ENCODE assay signal across 8 mouse cellular contexts in genomic region chr4:127005113-127005936, GRCm38 (mm10). TPM values are rescaled to one million over a fixed set of nuclear protein-coding genes. Genes with fewer than 3 reads are reported as not detected.
A peak's percentile ranks its signal among the peaks of the same experiment; 100 is the strongest.
DNase-seq lines count a peak whose midpoint lies in the region; ATAC-seq lines count a peak whose summit lies in the region.

No protein-coding gene starts in this region.

- peak overlapping the region; percentile 66 for H3K4me2 ChIP-seq in embryonic facial prominence, embryonic 14.5 days (ENCODE audit: low read depth, low read length)

- no peaks in the 10 kb centered on the region for H3K9me3 ChIP-seq in embryonic facial prominence, embryonic 14.5 days (ENCODE audit: control insufficient read depth, low read length)

- peak overlapping the region; percentile 56 for H3K9ac ChIP-seq in embryonic facial prominence, embryonic 14.5 days (ENCODE audit: low read depth, low read length)

- WGBS in embryonic facial prominence, embryonic 14.5 days = 14% methylated on average over 25 of the region's 25 CpGs

- H3K4me3 ChIP-seq in embryonic facial prominence, embryonic 14.5 days (ENCODE audit: low read depth, low read length) = peak overlapping the region; percentile 37

- H3K27ac ChIP-seq in embryonic facial prominence, embryonic 14.5 days (replicated peaks; ENCODE audit: low read depth, low read length) = no peak overlapping the region

- H3K27me3 ChIP-seq in embryonic facial prominence, embryonic 14.5 days (replicated peaks; ENCODE audit: control insufficient read depth, insufficient read depth, low read length) = no peaks in the 10 kb centered on the region

- ATAC-seq in embryonic facial prominence, embryonic 14.5 days (ENCODE audit: low read depth) = peak; percentile 82
- ATAC-seq in hematopoietic stem cell, adult 5-6 weeks (replicated peaks in 1 of 2; ENCODE audit: insufficient read depth in 1 of 2, low FRiP score in 2 of 2, low TSS enrichment in 1 of 2, low read depth in 1 of 2, poor library complexity in 2 of 2, severe bottlenecking in 2 of 2) = peak; percentile 58 to 59; a peak in 2 of 4 replicates
- ATAC-seq in CD4-positive, CD25-positive, alpha-beta regulatory T cell, adult 4 months = no peak

- DNase-seq in thymus, postnatal 14 days = peak; percentile 49
- DNase-seq in thymus, adult 18-20 months = no peak
- DNase-seq in embryonic facial prominence, embryonic 14.5 days (ENCODE audit: low spot score) = peak; percentile 86
- DNase-seq in layer of hippocampus, adult 9-11 months = peak; percentile 62
- DNase-seq in lung, postnatal 10 days = peak; percentile 56
- peak; percentile 75 for DNase-seq in right cerebral cortex, postnatal 14 days

- no peaks in the 10 kb centered on the region for H3K36me3 ChIP-seq in embryonic facial prominence, embryonic 14.5 days (ENCODE audit: control insufficient read depth, insufficient read depth, low read length)

- H3K4me1 ChIP-seq in embryonic facial prominence, embryonic 14.5 days (ENCODE audit: control insufficient read depth, insufficient read depth, low read length) = peaks cover 7% of the 10 kb centered on the region

RNA-seq across cellular contexts. Expression of gene Sfpq, which starts 15.8 kb away (rescaled TPM):
- polyA plus RNA-seq in embryonic facial prominence, embryonic 14.5 days (2014; fragmentation: Nextera tagmentation; extraction: Ambion mirVana) = 92.4 and 105 TPM in 2 replicates
- total RNA-seq in hematopoietic stem cell, adult 5-6 weeks (2017) = 1,035 and 1,123 TPM in 2 replicates
- 10 to 100 TPM; 44.0 to 61.2 TPM for polyA plus RNA-seq in CD4-positive, CD25-positive, alpha-beta regulatory T cell, adult 4 months (2017; shearing (Covaris generic))

RNA-seq across cellular contexts. Expression of gene Zmym4, which starts 37.4 kb away (rescaled TPM):
- 19.5 and 20.9 TPM in 2 replicates for polyA plus RNA-seq in embryonic facial prominence, embryonic 14.5 days (2014; fragmentation: Nextera tagmentation; extraction: Ambion mirVana)
- total RNA-seq in hematopoietic stem cell, adult 5-6 weeks (2017) = 60.9 and 107 TPM in 2 replicates
- 10 to 100 TPM; 16.3 to 19.7 TPM for polyA plus RNA-seq in CD4-positive, CD25-positive, alpha-beta regulatory T cell, adult 4 months (2017; shearing (Covaris generic))

RNA-seq across cellular contexts. Expression of gene Zmym1, which starts 55.6 kb away (rescaled TPM):
- 20.7 and 23.1 TPM in 2 replicates for polyA plus RNA-seq in embryonic facial prominence, embryonic 14.5 days (2014; fragmentation: Nextera tagmentation; extraction: Ambion mirVana)
- total RNA-seq in hematopoietic stem cell, adult 5-6 weeks (2017) = 21.9 and 28.0 TPM in 2 replicates
- 10 to 100 TPM; 22.1 to 25.8 TPM for polyA plus RNA-seq in CD4-positive, CD25-positive, alpha-beta regulatory T cell, adult 4 months (2017; shearing (Covaris generic))

Comparison
In these comparisons a context has a peak if more than half of its experiments do, and no peak if none do; other contexts are left out.
1. DNase-seq: peak in thymus, postnatal 14 days (single experiment), embryonic facial prominence, embryonic 14.5 days (single experiment), layer of hippocampus, adult 9-11 months (single experiment), lung, postnatal 10 days (single experiment) and right cerebral cortex, postnatal 14 days (single experiment); none in thymus, adult 18-20 months (0 of 2).